Mouse (Mus musculus) hindbrain, embryonic 10.5 days (tissue): ENCODE data around the gene Mrpl38. TPM values are rescaled to one million over a fixed set of nuclear protein-coding genes. Genes with fewer than 3 reads are reported as not detected.

Experiments
- polyA plus RNA-seq: library from polyadenylated mRNA; unstranded; fragments of >200 nt; fragmentation: Nextera tagmentation; extraction: Ambion mirVana; gene quantifications from 2 replicates; pipeline ENCODE4 v1.2.1, GENCODE M21; 2016

The Mrpl38 gene
- polyA plus RNA-seq, 1 experiment from 2014 or later: 114 TPM

Other genes with a start within 250 kb of the Mrpl38 start
- gene Smim5, start 238.9 kb downstream of the Mrpl38 start, polyA plus RNA-seq: 1.4 and 4.2 TPM in 2 replicates
- 1.4 and 1.6 TPM in 2 replicates for gene Smim6, start 226.9 kb downstream of the Mrpl38 start, polyA plus RNA-seq
- gene Sap30bp, start 205.6 kb downstream of the Mrpl38 start, polyA plus RNA-seq: 44.7 and 52.5 TPM in 2 replicates
- 27.3 and 28.8 TPM in 2 replicates for gene Recql5, start 205.4 kb downstream of the Mrpl38 start, polyA plus RNA-seq
- 0.92 and 0.94 TPM in 2 replicates for gene Itgb4, start 164.2 kb downstream of the Mrpl38 start, polyA plus RNA-seq
- gene Galk1, start 126.1 kb downstream of the Mrpl38 start, polyA plus RNA-seq: 184 and 204 TPM in 2 replicates
- 1,623 and 1,834 TPM in 2 replicates for gene H3f3b, start 110.9 kb downstream of the Mrpl38 start, polyA plus RNA-seq
- gene Unk, start 108.5 kb downstream of the Mrpl38 start, polyA plus RNA-seq: 47.7 and 51.3 TPM in 2 replicates
- gene Unc13d, start 60.9 kb downstream of the Mrpl38 start, polyA plus RNA-seq: 3.1 and 4.5 TPM in 2 replicates
- gene Wbp2, start 51.9 kb downstream of the Mrpl38 start, polyA plus RNA-seq: 98.1 and 128 TPM in 2 replicates
- 3.1 and 4.3 TPM in 2 replicates for gene Trim47, start 11.7 kb downstream of the Mrpl38 start, polyA plus RNA-seq
- gene Trim65, start 7.7 kb downstream of the Mrpl38 start, polyA plus RNA-seq: 1.8 and 2.0 TPM in 2 replicates
- gene Fbf1, start 29.3 kb upstream of the Mrpl38 start, polyA plus RNA-seq: 59.2 and 62.8 TPM in 2 replicates
- gene Ten1, start 60.0 kb upstream of the Mrpl38 start, polyA plus RNA-seq: 68.5 and 78.9 TPM in 2 replicates
- 21.8 TPM in 2 replicates for gene Acox1, start 60.2 kb upstream of the Mrpl38 start, polyA plus RNA-seq
- 0.35 and 0.76 TPM in 2 replicates for gene Evpl, start 99.2 kb upstream of the Mrpl38 start, polyA plus RNA-seq
- gene Srp68, start 135.3 kb upstream of the Mrpl38 start, polyA plus RNA-seq: 96.2 and 100 TPM in 2 replicates
- gene Galr2, start 142.1 kb upstream of the Mrpl38 start, polyA plus RNA-seq: 0.11 and 0.33 TPM in 2 replicates
- gene Exoc7, start 168.4 kb upstream of the Mrpl38 start, polyA plus RNA-seq: 52.2 and 79.2 TPM in 2 replicates
- gene Foxj1, start 196.5 kb upstream of the Mrpl38 start, polyA plus RNA-seq: 15.1 and 29.1 TPM in 2 replicates